Mouse (Mus musculus): ENCODE results near the gene Rcor1.

Gene Rcor1

DNA sequence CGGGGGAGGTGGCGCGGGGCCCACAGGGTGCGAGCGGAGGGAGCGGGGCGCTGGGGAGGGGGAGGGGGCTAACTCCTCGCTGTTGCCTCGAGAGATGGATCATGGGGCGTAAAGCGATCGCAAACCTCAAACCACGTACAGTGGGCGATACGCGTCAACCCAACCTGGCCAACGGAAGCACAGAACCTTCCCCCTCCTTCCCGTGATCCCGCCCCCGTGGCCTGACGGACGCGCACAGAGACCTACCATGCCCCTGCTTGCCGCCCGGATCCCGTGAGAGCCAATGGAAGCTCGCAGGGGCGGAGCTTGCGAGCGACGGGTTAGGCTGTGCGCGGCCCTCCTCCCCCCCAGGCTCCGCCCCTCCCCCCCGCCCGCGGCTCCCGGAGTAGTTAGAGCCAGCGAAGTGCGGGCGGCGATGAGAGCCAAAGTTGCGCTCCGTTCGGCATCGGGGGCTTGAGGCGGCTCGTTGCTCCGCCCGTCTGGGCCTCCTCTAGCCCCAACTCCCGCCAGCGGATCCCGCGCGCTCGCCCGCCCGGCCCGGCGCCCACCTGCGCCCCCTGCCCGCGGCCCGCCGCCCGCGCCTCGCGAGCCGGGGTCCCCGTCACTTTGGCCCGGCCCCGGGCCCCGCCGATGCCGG is at the start of gene Rcor1:
Gene Rcor1, plus strand, starts transcription at position 376 of the 637 bp plus-strand sequence.
- DNase-seq, result peak; percentile 100

DNA sequence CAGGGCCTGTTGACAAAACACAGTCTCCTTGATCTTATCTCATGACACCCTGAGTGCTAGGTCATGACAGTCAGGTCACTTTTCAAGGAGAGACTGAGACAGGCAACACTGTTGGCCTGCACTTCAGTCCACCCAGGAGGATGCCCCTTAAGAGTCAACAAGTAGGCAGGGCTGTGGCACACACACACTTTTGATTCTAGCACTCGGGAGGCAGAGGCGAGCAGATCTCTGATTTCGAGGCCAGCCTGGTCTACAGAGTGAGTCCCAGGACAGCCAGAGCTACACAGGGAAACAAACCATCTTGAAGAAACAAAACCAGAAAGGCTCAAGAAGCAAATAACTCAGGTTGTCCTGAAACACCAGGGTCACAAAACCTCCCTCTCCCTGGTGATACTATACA is 49.7 kb upstream of the Rcor1 start:
- DNase-seq, result peak; percentile 63

DNA sequence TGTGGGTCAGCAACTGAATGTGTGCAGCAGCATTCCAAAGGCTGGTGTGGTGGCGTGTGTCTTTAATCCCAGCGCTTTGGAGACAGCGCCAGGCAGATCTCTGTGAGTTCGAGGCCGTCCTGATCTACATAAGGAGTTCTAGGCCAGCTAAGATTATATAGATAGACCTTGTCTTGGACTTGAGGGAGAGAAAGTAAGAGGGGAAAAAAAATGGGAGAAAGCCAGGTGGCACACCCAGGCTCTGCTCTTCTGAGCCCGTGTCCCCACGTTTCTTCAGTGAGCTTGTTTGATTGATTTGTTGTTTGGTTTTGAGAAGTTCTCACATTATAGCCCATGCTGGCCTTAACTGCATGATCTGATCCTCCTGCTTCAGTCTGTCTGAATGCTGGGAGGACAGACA is 48.7 kb upstream of the Rcor1 start:
- DNase-seq, result peak; percentile 74

DNA sequence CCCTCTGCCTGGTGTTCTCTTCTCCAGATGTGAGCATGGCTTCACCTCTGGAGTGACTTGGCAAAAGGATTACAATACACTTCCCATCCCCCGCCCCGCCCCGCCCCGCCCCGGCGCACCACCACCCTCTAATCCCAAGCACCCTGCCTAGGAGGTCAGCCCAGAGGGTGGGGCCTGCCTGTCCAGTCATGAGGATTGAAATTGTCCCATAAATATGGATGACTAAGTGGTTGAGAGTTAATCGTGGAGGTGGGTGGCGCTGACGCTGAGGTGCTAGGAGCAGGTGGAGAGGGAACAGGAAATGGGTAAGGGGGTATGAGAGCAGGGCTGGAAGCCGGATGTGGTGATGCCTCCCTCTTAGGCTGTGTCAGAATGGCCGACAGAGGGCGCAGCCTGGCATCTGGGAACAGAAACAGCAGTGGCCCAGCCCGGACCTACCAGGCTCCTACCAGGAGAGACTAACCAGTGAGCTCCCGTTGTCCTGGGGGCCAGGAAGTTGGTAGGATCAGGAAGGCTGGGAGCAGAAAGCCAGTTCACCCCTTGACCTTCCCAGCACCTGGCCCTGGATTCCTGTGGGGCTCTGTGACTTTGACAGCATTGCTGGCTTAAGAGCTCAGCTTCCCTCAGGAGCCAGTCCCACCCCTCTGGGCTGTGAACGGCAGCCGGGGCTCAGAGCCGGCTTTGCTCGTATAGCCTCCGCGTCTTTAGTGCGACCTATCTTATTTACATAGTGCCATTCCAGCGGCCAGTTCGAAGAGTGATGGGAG is 47.6 kb upstream of the Rcor1 start:
- peak; percentile 98 for DNase-seq

DNA sequence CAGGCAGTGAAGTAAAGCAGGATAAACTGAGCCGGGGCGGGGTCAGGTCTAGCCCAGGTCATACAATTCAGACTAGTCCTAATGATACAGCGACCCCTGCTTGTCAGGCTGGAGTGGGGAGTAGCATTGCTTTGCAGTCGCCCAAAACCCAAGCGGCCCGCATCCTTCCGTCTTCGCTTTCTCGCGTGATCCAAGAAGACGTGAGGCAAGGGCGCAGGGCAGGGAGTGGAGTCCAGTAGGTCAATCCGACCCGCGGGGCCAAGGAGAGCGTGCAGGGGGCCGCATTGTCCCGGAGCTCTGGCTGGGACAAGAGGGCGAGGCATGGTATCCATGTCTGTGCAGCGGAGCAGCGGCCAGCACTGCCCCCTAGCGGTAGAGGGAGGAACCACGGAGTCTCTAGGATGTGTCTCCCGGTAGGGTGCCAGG is 47.0 kb upstream of the Rcor1 start:
- peak; percentile 99 for DNase-seq

DNA sequence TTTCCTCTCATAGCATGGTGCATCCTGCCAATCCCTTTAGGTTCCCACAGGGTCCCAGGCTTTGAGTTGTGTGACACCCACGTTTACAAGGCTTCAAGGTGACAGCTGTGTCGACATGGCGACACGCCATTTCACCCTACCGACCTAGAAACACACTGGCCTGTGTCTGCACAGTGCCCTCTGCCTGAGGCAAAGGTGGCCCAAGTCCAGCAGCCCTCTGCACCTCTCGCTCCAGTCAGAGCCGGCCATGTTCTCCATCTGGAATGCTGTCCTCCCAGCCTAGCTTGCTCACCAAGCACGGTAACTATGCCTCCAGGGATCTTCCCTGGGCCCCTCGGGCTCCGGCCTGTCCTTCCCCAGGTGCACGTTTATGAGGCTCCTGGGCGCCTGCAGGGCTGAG is 46.4 kb upstream of the Rcor1 start:
- DNase-seq, result no peak

DNA sequence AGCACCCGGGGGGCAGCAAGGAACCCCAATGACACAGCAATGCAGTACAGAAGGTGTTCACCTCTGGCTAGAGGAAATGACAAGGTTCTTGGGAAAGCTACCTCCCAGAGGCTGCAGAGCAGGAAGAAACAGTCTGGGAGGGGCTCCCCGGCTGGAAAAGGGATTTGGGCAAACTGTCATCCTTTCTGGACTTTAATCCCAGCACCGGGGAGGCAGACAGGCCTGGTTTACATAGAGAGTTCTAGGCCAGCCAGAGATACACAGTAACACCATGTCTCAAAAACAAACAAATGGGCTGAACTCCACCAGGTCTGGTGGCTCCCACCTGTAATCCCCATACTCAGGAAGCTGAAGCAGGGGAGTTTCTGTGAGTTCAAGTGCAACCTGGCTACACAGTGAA is 45.9 kb upstream of the Rcor1 start:
- DNase-seq, result no peak

DNA sequence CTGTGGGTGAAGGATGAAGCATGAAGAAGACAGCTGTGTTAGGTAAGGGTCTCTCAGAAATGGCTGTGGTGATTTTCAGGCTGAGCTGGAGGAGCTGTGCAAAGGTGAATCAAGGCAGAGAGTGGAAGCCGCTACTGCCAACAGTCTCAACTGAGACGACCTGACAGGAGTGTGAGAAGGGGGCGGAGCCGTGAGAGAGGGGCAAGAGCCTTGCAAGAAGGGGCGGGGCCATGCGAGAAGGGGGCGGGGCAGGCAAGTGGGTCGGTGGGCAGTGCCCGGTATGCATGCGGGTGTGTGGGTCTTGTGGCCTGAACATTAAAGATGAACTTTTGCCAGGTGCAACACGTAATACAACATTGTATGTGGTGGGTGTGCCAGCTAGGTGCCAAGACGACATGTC is 44.5 kb upstream of the Rcor1 start:
- DNase-seq, result peak; percentile 69

DNA sequence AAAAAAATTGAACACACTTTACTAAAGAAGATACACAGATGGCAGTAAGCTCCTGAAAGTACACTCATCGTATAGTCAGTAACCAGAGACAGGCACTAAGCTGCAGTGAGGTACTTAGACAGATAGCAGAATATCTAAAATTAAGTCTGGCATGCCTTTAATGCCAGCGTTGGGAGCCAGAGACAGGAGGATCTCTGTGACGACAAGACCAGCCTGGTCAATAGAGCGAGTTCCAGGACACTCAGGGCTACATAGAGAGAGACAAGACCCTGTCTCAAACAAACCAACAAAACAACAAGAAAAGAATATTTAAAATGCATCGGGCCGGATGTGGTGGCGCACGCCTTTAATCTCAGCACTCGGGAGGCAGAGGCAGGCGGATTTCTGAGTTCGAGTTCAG is 41.1 kb upstream of the Rcor1 start:
- DNase-seq, result peak; percentile 64

DNA sequence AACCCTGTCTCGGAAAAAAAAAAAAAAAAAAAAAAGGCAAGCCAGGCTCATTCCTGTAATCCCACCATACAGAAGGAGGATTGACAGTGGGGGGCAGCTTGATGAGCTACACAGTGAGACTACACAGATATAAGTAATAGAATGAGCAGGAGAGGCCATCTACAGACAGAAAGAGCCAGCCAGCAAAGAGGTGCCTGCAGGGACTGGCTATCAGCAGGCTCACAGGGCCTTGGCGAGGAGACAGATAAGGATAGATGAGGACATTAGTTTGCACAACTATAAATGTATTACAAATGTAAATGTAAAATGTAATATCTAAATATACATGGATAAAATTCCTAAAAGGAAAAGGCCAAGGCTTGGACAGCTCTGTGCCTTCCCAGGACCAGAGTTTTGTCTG is 39.3 kb upstream of the Rcor1 start:
- no peak for DNase-seq

DNA sequence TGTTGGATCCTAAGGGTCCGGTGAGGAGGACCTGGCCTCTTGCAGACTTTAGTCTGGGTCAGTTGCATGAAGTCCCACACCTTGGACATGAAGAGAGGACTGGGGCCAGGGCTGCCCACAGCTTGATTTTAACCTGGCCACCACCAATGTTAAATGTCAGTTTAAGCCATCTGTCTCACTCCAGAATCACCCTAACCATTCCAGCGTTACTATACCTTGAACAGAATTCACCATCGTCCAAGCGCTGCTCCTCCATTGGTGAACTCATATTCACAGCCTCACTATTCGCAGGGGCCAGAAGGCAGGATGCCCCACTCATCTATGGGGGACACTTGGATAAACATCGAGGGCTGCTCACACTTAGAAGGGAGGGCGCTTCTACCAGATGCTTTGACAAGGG is 38.2 kb upstream of the Rcor1 start:
- DNase-seq, result peak; percentile 63

DNA sequence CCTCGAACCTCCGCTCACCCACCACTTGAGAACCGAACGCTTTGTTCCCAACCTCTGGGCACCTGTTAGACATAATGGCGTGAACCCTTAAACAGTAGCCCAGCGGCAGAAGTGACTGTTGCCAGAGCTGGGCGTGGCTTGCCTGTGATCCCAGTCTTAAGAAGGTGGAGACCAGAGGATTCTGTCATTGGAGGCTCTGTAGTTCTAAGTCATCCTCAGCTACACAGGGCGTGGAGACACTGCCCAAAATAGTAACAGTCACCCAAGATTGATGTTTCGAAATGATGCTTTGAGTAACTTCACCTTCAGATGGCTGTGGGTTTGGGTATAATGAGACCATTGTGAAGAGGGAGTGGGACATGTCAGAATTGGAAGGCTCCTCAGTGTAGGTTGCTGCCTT is 35.0 kb upstream of the Rcor1 start:
- DNase-seq, result peak; percentile 84

DNA sequence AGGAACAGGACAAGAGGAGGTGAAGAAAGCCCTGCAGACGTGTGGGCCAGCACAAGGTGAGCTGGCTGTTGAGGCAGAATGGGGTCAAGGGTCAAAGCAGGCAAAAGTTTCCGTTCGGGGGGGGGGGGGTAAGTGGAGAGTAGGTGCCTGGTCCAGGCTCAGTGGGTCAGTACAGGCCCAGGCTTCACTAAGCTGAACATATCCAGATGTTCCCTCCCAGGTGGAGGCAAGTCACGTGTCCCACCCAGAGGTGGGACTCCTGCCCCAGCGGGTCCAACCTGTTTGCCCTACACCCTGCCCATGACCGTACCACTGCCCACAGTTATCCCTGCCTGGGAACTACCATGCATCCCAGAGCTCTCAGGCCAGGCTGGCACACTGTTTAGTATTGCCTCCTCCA is 33.3 kb upstream of the Rcor1 start:
- peak; percentile 71 for DNase-seq

DNA sequence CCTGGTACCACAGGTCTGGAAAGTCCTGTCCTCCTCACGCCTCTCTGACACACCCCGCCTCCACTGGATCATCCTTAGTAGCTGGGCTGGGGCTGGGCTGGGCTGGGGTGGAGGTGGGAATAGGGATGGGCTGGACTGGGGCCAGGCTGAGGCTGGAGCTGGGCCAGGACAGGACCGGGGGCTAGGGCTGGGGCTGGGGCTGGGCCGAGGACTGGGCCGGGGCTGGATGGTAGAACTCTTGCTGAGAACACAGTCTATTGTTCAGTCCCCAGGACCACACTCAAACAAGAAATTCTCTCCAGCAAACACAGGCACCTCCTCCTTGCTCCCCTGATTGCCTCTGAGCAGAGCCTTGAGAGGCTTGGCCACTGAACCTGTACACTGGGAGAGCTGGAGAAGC is 32.8 kb upstream of the Rcor1 start:
- DNase-seq, result peak; percentile 81

DNA sequence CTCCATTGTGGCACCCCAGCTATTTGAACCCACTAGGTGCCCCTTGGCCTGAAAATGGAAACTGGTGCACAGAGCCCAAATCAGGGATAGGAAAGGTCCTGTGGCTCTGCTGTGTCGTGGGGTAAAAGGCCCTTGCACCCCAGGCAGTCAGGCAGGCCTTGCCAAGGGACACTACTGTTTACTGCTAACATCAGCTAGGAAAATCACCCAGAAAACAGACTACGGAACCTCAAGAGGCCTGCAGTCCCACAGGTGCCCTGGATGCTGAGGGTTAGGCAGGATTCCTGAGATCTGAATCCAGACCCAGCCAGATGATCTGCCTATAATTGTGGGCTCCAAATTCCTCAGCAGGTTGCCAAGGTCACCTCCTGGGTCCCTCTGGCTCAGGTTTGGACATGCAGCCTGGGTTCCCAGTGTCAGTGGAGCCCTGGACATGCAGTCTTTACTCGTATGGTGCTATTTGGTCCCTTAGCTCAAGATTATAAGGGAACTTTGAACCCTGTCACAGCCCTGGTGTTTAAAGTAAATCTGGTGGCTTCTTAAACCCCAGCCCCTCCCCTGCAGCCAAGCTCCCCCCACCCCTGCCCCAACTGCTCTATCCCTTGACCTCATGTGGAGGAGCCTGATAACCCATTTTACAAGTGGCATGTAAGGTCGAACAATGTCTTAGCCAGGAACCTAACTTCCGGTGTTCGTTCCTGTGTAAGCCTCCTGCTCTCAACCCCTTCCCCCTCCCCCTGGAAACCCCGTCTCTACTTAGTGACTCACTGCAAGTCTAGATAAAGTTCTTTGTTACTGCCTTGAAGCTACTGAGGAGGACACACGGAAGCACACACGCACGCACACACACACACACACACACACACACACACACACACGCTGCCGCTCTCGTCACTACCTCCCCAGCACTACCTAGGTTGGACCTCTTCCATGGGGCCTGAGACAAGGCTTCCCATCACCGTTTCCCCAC is 31.7 kb upstream of the Rcor1 start:
- peak; percentile 97 for DNase-seq

DNA sequence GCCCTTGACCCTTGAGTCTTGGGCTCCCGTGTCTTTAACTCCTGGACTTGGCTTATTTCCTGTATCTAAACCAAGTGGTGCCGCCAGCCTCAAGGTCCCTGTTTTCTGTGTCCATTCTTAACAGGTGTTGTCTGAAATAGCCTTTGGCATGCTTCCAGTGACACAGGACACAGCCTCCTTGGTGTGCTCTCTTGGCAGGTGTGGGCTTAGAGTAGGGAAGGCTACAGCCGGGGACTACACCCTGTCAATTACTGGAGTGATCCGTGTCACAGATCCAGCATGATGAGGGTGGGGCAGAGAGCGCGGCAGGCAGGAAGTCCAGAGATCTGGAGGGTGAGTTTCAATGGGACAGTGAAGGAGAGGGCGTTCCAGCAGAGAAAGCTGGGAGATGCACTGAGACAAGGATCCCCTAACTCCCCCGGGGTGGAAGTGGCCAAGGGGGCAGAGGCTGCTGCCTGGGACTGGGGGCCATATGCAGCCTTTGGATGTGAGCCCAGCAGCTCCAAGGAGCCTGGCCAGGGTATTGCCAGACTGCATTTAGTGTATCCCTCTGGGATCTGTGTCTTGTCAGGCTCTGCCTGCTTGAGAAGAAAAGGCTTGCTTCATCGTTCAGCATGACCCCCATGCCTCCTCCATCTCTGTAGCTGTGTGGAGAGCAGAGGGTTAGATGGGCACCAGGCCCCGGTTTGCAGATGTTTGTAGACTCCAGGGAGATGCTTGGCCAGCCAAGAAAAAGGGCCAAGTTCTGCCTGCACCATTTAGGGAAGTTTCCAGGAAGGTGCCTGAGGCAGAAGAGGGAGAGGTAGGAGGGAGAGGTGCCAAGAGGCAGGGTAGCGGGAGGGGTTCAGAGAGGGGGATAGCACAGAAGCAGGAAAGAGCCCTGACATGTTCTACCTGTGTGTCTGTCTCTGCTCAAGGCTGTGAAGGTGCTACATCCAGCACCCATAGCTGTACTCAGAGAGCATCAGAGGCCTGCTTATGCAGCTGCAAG is 30.4 kb upstream of the Rcor1 start:
- peak; percentile 93 for DNase-seq

DNA sequence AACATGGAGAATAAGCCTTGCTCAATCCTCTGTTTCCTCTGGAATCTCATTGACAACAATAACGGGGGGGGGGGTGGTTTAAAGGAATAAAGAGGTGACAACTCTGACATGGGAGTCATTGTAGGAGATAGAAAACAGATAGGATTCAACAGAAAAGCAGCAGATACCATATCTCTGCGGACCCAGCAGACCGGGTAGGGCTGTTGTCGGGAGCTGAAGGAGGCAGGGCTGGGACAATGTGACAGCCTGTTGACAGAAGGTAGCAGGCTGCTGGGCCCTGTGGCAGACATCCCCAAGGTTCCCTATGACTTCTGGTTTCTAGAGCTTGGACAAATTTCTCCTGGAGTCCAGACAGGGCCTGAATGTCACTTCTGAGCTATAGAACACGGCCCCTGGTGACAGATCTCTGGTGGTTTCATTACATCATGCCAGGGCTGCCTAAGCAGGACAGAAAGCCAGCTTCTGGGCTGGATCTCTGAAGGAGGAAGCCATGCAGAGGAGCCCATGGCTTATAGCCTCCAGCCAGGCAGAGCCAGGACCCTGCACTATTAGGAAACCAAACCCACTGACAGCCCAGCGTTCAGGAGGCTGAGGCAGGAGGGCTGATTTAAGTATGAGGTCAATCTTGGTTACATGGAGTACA is 29.4 kb upstream of the Rcor1 start:
- peak; percentile 83 for DNase-seq

DNA sequence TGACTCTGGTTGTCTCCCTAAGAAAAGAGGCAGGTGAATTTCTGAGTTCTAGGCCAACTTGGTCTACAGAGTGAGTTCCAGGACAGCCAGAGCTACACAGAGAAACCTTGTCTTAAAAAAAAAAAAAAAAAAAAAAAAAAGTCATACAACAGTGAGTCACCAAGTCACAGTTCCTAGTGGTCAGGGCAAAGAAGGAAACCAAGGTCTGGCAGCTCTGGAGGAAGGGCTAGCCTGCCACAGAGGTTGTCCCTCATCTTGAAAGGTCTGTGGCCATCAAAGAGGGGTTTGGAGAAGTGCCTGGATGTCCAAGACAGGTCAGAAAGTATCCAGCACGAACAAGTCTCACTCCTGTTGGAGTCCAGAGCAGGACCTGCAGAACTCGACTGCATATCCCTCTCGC is 22.3 kb upstream of the Rcor1 start:
- no peak for DNase-seq

DNA sequence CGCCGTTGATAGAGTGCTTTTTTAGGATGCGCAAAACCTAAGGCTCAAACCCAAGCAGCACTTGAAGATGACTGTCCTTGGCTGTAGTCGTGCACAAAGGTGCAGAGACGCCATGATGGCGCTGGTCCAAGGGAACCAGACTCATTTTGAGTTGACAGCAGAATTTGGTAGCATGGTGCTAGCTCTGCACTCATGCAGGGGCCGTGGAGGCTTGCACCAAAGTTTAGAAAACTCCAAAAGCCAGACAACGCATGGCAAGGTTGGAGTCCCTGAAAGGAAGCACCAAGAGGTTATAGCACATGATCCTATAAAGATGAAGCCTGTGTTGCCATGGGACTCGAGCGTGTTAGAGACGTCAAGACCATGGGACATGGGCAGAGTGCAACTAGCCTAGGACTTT is 21.1 kb upstream of the Rcor1 start:
- DNase-seq, result peak; percentile 72

DNA sequence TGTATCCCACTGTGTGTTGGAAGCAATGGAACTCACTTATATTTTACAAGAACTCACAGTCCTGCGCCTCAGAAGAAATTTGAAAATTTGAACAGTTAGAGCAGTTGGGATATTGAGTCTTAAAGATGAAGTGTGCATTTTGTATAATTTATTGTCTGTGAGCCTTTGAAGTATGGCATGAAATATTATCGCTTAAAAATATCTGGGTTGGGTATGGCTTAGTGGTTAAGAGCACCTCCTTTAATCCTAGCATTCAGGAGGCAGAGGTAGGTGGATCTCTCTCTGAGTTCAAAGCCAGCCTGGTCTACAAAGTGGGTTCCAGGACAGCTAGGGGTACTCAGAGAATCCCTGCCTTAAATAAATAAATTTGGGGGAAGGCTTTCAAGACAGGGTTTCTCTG is 20.1 kb upstream of the Rcor1 start:
- DNase-seq, result no peak

DNA sequence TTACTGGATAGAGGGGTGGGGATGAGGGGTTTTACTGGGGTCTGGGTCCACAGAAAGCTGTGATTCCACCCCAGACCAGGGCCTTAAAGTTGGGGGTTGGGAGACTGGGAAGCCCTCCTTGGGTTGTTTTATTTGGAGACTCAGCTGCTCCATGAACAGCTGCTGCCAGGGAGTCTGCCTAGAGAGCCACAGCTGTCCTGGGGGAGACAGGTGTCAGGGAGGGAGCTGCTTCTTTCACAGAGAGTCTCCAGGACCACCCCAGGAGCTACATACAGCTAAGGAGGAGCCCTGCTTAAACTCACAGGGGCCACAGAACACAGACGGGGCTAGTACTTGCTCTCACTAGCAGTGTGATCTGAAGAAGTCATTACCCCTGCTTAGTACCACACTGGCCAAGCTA is 18.0 kb upstream of the Rcor1 start:
- peak; percentile 80 for DNase-seq

DNA sequence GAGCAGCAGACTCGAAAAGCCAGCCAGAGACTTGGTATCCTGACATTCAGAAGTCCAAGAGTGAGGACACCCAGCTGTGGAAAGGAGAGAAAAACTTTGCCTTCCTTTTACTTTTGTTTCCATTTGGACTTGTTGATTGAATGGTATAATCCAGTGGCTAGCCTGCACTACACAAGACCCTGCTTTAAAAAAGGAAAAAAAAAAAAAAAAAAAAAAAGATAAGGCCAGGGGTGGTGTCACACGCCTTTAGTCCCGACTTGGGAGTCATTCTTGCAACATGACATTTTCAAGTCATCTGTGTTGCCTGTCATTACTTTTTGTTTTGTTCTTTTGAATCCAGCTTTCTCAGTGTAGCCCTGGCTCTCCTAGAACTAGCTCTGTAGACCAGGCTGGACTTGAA is 17.6 kb upstream of the Rcor1 start:
- no peak for DNase-seq
